Mouse (Mus musculus) thymus, postnatal 25 days (tissue): ENCODE results near the gene Ptger2.
"Not testable (repeated sequence)": the region's sequence is repeated elsewhere in the genome, so short reads cannot be mapped to it uniquely, and the experiment has no call there.

Experiments used
- DNase-seq: peaks from one replicate; pipeline ENCODE4 v3.0.0; 2022

Ptger2 gene

DNA sequence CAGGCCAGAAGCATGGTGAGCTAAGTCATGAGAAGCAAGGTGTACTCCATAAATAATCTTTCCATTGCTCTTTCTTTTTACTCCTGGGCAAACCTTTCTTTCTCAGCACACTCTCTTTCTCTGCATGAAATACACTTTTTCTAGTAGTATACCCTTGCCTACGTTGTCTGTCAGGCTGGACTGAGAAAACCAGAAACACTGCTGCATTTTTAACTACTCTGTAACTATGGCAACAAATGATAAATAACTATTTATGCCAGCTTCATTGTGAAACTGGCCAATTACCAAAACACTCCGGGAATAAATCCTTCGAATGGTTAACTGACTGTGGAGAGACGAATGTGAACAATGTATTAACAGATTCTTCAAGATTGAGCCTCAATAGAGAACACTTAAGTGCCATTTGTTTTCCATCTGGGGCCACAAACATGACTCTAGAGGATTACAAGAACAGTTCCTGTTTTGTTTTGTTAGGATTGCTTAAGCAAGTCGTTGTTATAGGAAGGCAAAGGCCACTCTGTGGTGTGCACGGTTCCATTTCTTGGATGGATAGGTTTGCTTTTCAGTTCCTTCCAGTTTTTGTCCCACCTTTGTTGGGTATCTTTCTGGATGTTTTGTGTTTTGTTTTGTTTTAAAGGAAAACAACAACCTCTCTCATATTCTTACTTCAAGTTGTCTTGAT lies at the start of gene Ptger2:
Ptger2 (plus strand) TSS at position 522 of the 682 bp plus-strand sequence.
- DNase-seq, result not testable (repeated sequence)

DNA sequence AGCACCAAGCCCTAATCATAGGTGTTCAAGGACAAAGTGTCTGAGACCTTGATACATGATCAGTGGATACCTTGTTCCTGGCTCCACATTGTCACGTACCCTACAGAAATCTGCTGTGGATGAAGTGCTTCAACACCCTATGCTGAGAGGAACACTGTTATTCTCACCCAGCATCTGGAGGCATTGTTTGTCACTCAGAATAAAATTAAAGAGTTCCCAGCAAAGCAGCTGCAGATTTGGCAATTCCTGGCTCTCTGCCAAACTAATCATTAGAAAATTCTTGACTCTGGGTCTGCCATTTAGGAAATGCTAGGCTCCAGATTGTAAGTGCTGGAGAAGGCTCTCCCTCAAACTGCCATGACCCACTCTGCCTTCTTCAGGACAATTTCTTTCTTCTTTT lies 27.2 kb upstream of the Ptger2 start:
- DNase-seq, result no peak

DNA sequence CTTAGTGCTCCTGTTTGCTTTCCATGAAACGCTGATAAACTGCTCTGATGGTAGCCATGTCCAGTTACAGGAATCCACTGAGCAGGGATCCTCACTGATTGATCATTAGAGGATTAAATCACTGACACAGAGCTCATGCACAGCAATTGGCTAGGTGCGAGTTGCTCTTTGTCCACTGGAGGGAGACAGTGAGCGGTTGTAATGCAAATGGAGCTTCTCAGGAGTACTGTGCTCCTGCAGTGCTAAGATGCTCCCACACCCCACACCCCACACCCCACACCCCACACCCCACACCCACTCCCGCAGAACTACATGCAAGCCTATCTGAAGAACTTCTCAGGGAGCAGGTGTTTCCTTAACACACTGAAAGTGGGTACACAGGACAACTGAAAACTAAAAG lies 10.7 kb upstream of the Ptger2 start:
- peak; percentile 73 for DNase-seq

DNA sequence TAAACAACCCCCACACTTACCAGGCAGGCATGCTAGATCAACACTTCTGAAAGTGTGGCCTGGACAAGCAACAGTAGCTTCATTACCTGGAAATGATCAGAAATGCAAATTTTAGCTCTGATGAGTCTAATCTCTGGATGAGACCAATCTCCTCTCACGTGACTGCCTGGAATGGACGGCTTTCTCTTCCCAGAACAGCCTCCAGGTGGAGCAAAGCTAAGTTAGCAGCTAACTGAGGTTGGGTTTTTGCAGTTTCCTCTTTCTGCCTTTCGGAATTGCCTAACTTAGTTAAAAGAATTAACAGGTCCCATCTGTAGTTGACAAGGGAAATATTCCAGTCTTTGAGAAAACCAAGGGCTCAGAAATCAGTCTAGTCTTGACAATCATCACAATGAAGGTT lies 8.1 kb upstream of the Ptger2 start:
- peak; percentile 25 for DNase-seq

DNA sequence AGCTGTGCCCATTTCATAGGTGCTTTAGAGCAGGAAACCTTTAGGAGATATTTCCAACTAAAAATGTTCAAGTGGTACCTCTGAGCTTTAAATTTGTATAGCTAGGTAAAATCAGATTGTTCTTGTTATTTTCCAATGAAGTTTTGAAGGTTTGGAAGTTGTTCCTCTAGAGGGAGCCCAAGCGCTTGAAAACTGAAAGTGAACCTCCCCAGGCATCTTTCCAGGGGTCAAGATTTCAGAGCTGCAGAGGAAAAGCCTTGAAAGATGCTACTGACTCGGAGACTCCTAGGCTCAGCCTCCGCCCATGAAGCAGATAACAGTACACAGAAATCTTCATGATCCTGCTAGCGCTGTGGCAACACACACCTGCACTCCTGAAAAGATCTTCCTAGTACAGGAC lies 6.5 kb upstream of the Ptger2 start:
- DNase-seq, result peak; percentile 21

DNA sequence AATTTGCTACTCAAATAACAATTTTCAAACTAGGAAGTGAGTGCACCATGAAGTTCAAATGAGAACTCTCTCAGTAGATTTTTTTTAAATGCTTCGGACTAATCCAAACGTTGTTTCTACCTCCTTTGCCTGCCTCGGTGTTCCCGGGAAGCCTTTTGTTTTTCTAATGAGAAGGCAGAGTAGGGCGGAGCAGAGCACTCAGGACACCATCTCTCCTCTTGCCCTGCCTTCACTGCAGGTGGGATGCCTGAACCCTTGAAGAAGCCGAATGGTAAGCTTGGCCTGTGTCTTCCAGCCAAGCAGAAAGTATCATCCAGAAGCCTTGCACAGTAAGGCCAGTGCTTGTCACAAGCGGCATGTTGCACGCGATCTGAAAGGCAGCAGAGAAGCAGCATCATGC lies 3.9 kb upstream of the Ptger2 start:
- DNase-seq, result no peak

DNA sequence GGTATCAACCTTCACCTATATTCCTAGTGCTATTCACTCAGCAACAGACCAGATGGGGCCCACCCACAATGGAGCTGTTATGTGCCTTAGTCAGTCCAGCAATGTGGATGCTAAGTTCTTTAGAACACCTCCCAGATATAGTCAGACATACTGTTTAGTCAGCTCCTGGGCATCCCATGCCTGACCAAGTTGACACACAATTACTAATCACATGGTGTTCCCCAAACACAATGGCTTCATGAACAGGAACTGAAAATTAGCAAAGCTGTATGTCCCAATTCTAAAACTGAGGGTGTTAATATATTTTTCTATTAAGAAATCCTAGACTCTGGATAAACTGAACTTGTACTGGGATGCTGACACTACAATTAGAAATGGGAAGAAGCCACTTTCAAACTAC lies 1.7 kb upstream of the Ptger2 start:
- DNase-seq, result no peak

DNA sequence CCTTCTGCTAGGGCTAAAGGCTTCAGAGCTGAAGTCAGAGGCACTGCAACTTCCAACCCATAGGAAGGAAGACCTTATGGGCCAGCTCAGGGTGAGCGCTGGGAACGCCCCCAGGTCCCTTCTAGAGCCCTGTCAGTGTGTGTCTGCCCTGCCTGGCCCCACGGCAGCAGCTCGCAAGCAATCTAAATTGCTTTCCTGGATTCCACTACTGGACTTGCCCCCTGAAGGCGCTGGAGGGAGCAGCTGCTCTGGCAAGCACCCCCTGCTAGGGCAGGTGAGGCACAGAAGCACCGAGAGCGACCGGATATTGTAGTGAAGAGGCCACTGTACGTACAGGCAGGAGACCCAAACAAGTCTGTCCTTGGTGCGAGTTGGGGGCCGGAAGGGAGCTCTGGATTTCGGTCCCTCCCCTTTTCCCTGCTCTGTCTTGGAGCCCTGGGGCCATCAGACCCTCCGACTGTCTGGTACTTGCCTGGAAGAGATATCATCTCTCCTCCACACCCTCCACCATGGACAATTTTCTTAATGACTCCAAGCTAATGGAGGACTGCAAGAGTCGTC lies 541 bp downstream of the Ptger2 start:
- peak; percentile 66 for DNase-seq

DNA sequence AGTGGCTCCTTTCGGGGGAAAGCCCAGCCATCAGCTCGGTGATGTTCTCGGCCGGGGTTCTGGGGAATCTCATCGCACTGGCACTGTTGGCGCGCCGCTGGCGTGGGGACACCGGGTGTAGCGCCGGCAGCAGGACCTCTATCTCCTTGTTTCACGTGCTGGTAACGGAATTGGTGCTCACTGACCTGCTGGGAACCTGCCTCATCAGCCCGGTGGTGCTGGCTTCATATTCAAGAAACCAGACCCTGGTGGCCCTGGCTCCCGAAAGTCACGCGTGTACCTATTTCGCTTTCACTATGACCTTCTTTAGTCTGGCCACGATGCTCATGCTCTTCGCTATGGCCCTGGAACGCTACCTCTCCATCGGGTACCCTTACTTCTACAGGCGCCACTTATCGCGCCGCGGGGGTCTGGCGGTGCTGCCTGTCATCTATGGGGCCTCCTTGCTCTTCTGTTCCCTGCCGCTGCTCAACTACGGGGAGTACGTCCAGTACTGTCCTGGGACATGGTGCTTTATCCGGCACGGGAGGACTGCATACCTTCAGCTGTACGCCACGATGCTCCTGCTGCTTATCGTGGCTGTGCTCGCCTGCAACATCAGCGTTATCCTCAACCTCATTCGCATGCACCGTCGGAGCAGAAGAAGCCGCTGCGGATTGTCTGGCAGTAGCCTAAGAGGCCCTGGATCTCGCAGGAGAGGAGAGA lies 1.2 kb downstream of the Ptger2 start:
- peak; percentile 30 for DNase-seq

DNA sequence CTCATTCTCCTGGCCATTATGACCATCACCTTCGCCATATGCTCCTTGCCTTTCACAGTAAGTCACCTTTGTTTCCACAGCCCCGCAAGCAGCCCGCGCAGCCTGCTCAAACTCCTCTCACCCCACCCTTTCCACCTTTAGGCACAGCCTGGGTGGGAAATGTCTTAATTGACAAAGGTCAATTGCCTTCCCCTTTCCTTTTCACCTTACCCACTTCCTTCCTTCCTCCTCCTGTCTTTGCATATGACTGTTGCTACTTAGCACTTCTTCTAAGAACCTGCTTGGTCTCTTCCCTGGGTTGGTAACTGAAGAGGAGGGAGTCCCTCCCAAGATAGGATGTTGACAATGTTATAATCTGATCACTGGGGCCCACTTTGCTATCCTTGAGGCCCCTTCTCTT lies 1.8 kb downstream of the Ptger2 start:
- no peak for DNase-seq

DNA sequence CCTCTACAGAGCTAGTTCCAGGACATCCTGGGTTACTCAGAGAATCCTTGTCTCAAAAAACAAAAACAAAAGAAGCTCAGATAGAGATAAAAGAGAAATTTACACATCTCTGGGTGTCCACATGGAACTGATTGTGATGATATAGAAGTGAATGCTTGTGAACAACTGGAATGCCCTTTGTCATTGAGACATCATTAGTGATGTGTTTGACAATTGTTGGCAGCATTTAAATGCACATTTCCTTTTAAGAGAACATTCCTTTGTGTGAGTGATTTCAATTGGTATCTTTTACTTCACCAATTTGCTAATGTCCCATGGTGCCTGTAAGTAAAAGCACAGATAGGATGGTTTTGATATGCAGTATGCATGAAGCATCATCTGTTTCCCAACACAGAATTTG lies 6.3 kb downstream of the Ptger2 start:
- DNase-seq, result no peak

DNA sequence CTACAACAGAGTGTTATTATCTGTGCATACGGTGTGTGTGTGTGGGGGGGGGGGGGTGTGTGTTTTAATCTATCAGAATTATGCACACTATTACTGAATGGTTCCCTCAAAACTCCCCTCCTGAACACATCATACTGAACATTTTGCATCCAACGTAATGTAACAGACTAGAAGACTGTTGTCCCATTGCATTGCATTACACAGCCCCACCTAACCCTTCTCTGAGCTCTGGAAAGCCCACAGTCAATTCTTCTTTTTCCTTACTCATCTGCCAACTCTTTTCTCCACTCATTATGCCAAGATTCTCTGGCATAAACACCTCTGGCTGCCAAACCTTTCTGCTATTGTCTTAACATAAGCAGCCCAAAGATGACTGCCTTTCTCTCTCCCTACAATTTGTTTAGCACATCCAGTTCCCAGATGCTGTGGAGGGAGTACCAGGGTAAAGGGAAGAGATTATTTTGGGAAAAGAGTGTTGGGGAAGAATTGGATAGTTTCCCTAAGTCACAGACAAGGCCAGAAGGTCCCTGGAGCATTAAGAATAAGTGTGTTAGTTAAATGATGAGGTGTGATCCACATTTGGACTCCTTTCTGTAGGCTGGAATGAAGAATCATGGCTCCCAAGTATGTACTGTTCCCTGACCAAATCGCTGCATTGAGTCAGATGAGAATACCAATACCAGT lies 12.2 kb downstream of the Ptger2 start:
- no peak for DNase-seq

DNA sequence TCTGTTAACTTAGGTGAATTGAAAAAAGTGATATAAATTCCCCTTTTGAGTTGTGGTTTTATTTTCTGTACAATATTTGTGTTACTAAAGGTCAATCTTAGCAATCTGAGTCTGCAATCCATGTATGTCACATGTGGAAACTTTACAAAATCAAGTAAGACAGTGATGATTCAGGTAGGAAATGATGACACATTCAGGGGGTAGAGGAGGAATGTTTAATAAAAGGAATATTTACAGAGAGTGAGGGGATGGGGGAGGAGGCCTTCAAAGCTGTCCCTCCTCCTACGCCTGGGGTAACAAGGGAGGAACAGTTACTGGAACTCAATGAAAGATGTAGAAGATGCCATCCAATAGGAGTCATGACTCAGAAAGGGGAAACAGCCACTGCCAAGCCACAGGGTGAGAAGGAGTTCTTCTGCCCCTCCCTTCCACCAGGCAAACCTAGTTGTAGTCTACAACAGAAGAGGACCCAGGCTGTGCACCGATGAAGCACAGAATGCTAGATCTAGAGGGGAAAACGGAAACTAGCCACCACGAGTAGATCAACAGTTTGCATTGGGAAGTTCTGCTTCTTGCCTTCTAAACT lies 17.8 kb downstream of the Ptger2 start:
- DNase-seq, result no peak

DNA sequence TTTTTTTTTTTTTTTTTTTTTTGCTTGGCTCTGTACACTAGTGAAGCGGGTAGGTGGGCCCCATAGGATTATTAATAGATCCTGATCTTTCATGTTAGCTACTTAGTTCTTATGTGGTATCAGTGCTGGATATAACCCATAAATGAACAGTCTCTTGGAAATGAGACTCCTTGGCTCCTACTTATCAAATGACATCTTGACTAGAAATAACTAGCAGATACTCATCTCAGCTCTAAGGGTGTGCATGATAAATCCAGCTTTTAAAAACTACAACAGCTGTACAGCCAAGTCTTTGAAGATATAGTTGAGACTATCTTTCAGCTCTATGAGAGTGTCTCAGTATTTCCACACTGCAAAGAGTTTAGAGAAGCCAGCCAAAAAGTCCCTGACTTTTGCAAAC lies 21.2 kb downstream of the Ptger2 start:
- no peak for DNase-seq

DNA sequence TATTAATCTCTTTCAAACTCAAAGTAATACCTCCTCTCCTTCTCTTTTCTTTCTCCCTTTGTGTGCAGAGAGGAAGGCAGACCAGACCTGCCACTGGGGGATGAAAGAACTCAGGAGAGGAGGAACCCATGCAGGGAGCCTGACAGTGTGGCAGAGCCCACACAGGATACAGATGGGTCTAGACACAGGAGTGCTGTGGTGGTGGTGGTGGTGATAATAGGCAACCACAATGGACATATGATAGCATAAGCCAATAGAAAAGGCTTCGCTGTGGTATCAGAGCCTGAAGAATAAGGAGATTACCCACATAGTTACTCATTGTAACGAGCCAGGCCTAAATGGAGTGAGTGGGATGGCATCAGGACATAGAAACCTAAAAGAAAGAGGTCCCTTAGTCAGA lies 23.3 kb downstream of the Ptger2 start:
- no peak for DNase-seq

DNA sequence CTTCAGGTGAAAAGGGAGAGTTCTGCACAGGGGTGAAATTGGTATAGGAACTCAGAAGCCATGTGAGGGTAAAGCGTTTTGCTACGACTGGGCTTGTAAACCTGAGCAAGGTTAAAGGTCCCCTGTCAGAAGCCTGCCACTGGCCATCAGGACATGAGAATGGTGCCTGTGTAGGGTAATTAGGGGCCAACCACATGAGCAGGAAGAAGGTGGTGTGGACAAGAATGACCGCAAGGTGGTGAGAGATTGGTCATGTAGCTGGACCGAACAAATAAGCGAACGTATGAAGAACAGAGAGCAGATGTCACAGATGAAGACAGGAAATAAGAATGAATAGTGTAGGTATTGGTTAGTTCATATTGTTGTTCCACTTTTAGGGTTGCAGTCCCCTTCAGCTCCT lies 23.7 kb downstream of the Ptger2 start:
- no peak for DNase-seq

DNA sequence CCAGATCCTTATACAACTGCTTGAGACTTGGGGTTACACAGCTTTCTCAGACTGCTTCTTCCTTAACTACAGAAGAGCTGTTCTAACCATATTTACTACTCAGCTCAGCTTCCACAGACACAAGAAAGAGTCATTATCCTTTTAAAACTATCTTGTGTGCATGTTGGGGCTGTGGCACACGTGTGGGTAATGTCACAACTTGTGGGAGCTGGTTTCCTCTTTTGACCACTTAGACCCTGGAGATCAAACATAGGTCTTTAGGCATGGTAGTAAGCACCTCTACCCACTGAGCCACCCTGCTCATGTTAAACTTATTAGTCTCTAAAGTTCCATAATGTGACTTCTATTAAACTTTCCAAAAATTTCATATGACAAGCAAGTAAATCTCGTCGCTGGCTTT lies 33.6 kb downstream of the Ptger2 start:
- no peak for DNase-seq

DNA sequence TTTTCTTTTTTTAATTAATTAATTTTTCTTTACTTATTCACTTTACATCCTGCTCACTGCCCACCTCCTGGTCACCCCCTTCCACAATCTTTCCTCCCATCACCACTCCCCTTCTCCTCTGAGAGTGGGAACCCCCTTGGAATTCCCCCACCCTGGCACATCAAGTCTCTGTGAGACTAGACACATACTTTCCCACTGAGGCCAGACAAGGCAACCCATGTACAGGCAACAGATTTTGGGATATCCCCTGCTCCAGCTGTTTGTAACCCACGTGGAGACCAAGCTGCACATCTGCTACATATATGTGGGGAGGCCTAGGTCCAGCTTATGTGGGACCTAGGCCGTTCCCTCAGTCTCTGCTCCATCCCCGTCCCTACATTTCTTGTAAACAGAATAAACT lies 46.3 kb downstream of the Ptger2 start:
- DNase-seq, result no peak

DNA sequence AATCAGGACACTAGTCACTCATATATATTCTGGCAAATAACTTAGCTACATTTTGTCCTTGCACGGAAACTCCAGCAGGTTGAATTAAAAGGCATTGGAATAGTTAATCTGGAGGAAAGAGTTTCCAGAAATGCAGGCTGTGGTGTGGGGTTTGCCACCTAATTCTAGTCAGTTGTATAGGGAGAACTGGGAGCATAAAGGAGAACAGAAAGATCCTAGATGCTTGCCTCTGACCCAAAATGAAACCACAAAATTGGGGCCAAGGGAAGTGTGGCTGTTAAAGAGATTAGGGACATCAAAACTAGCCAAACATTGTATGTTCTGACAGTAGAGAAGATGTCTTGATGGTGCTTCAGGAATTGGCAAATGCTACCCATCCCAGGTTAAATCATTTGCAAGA lies 48.6 kb downstream of the Ptger2 start:
- DNase-seq, result no peak

DNA sequence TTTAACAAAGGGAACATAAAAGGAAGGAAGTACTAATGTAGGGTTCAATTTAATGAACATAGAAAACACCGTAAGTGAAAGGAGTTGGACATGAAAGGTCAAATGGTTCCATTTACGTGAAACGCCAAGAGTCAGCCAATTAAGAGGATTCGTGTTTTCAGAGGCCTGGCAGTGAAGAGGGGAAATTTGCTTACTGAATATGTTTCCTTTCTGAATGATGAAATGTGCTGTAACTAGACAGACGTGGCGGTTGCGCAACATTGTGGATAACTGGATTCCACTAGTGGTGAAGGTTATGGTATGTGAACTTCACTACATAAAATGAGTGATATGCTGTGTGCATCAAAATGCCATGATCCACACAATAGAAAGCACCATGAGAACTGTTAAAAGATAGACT lies 50.1 kb downstream of the Ptger2 start:
- no peak for DNase-seq

DNA sequence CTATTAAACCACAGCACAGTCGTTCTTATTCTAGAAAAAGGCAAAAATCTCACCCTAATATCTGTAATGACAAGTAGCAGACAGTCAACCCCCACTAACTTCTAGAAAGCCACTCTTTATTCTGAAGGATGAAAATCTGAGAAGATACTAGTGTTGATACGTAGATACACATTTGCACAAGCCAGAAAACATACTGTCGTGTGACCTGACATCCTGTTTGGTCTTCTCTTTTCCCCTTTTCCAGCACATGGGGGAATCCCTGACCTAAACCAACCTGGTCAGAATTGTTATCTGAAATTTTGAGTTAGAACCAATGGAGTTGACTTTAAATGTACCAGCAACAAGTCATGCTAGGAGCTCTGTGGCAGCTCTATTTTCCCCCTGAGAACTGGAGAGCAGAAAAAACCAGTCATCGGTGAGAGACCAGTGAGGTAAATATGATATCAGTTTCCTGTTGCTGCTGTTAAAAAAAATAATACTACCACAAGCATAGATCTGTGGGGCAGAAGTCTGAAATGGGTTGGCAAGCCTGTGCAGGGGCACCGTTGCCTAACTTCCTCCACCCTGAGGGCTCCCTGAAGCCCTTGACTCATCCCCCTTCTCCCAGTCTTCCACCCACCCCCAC lies 53.0 kb downstream of the Ptger2 start:
- DNase-seq, result no peak

DNA sequence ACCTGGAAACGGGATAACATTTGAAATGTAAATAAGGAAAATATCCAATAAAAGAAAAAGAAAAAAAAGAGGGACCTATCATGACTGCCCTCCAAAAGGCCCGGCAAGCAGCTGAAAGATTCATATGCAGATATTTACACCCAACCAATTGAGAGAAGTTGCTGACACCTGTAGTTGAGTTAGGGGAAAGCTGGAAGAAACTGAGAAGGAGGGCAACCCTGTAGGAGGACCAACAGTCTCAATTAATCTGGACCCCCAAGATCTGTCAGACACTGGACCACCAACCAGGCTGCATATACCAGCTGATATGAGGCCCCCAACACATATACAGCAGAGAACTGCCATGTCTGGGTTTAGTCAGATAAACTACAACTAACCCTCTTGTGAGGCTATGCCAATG lies 60.1 kb downstream of the Ptger2 start:
- DNase-seq, result no peak
